Mouse (Mus musculus) hindbrain, embryonic 13.5 days (tissue): ENCODE data around the gene Ficd. TPM values are rescaled to one million over a fixed set of nuclear protein-coding genes. Genes with fewer than 3 reads are reported as not detected.

Experiments used
- polyA plus RNA-seq: library from polyadenylated mRNA; unstranded; fragments of >200 nt; fragmentation: Nextera tagmentation; extraction: Ambion mirVana; gene quantifications from 2 replicates; pipeline ENCODE4 v1.2.1, GENCODE M21; 2015

Gene Ficd
- polyA plus RNA-seq, 1 experiment from 2014 or later, result 8.2 TPM

Other genes starting within 250 kb of the Ficd start
- 9.8 and 10.4 TPM in 2 replicates for gene Wscd2, start 245.5 kb upstream of the Ficd start, polyA plus RNA-seq
- gene Cmklr1, start 85.4 kb upstream of the Ficd start, polyA plus RNA-seq, result 1.2 and 1.8 TPM in 2 replicates
- gene 1700069L16Rik, start 11.0 kb upstream of the Ficd start, polyA plus RNA-seq, result not detected in 2 replicates
- 44.0 and 46.0 TPM in 2 replicates for gene Sart3, start 36.7 kb downstream of the Ficd start, polyA plus RNA-seq
- 91.5 and 93.4 TPM in 2 replicates for gene Iscu, start 36.9 kb downstream of the Ficd start, polyA plus RNA-seq
- gene Tmem119, start 64.7 kb downstream of the Ficd start, polyA plus RNA-seq, result 8.7 and 10.4 TPM in 2 replicates
- gene Selplg, start 96.8 kb downstream of the Ficd start, polyA plus RNA-seq, result 1.7 and 1.9 TPM in 2 replicates
- gene Coro1c, start 173.0 kb downstream of the Ficd start, polyA plus RNA-seq, result 176 and 190 TPM in 2 replicates